Mouse (Mus musculus) kidney, postnatal 0 days (tissue): ENCODE results near the gene Eml6. TPM values are rescaled to one million over a fixed set of nuclear protein-coding genes. Genes with fewer than 3 reads are reported as not detected.

Experiments
- ATAC-seq: fragments of 200-750 bp; cut with Nextera tagmentation; replicated peaks from 2 replicates; pipeline ENCODE4 v1.8.0; 2017; ENCODE audit warnings: low read depth, moderate number of reproducible peaks, moderate TSS enrichment, moderate library complexity; ENCODE audit not compliant: low FRiP score
- DNase-seq: peaks from one replicate; pipeline ENCODE4 v3.0.0-alpha.2; 2016; ENCODE audit warnings: low spot score
- H3K27ac ChIP-seq: fragments of 300-500 bp; sonication (generic); 2 replicates; pipeline ENCODE4 v1.5.1; 2014; ENCODE audit warnings: mild to moderate bottlenecking
- H3K27me3 ChIP-seq: fragments of 300-500 bp; sonication (generic); 2 replicates; pipeline ENCODE4 v1.6.1; 2014; ENCODE audit warnings: low read length, mixed read lengths; ENCODE audit not compliant: insufficient read depth
- H3K36me3 ChIP-seq: fragments of 300-500 bp; sonication (generic); 2 replicates; pipeline ENCODE4 v1.6.1; 2014; ENCODE audit warnings: low read length, mixed read lengths; ENCODE audit not compliant: insufficient read depth
- H3K4me1 ChIP-seq: fragments of 300-500 bp; sonication (generic); replicated peaks from 2 replicates; pipeline ENCODE4 v1.6.1; 2014; ENCODE audit warnings: antibody characterized with exemption, low read length, mixed read lengths; ENCODE audit not compliant: insufficient read depth
- H3K4me2 ChIP-seq: fragments of 300-500 bp; sonication (generic); 2 replicates; pipeline ENCODE4 v1.6.1; 2014; ENCODE audit warnings: mild to moderate bottlenecking, low read length, moderate library complexity, mixed read lengths
- H3K4me3 ChIP-seq: fragments of 300-500 bp; sonication (generic); replicated peaks from 2 replicates; pipeline ENCODE4 v1.5.1; 2014; ENCODE audit warnings: low read depth, low read length
- H3K9ac ChIP-seq: fragments of 300-500 bp; sonication (generic); 2 replicates; pipeline ENCODE4 v1.6.1; 2014; ENCODE audit warnings: low read depth, low read length
- H3K9me3 ChIP-seq: fragments of 300-500 bp; sonication (generic); replicated peaks from 2 replicates; pipeline ENCODE4 v1.6.1; 2016; ENCODE audit warnings: low read length, inconsistent platforms, mixed read lengths
- CTCF ChIP-seq: IDR thresholded peaks from 2 replicates; pipeline ENCODE4 v1.5.1; 2016; ENCODE audit warnings: antibody characterized with exemption, low read depth, mild to moderate bottlenecking, moderate library complexity
- WGBS: fragments of 180-500 bp; shearing (Covaris S2); extraction: QIAGEN DNeasy Blood & Tissue Kit; methylation state at CpG from one replicate; pipeline ENCODE4 v1.1.7; 2014; 5-methylcytosine and 5-hydroxymethylcytosine counted together
- polyA plus RNA-seq: library from polyadenylated mRNA; unstranded; fragments of >200 nt; fragmentation: Nextera tagmentation; extraction: Ambion mirVana; gene quantifications from 2 replicates; pipeline ENCODE4 v1.2.1, GENCODE M21; 2015

Eml6 gene
- polyA plus RNA-seq, 1 experiment from 2014 or later = 1.2 TPM

DNA sequence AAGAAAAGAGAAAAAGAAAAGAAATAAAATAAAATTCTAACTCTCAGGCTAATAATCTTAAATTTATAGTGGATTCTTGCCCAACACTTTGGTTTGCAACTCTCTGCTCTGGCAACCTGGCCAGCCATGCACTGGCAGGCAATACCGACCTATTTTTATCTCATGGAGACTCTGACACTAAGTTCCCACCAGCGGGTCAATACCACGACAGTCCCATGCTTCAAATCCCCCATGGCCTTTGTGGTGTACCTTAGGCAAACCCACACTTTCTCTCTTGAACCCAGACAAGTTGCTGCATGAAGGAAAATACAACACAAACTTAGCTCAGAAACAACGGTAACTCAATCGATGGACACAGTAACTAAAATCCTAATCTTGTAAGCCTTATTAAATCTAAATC, 66.5 kb downstream of the Eml6 start:
- TF ChIP-seq CTCF = no peak
- H3K4me3 ChIP-seq = no peak overlapping the region
- ATAC-seq (no peak), DNase-seq (no peak)
- WGBS = 90% methylated on average over 5 of the region's 5 CpGs
- H3K36me3 ChIP-seq = no peaks in the 10 kb centered on the region
- H3K4me1 ChIP-seq = no peaks in the 10 kb centered on the region
- no peak overlapping the region for H3K4me2 ChIP-seq
- H3K27ac ChIP-seq = no peak overlapping the region
- no peaks in the 10 kb centered on the region for H3K27me3 ChIP-seq
- no peak overlapping the region for H3K9ac ChIP-seq
- H3K9me3 ChIP-seq = no peaks in the 10 kb centered on the region

DNA sequence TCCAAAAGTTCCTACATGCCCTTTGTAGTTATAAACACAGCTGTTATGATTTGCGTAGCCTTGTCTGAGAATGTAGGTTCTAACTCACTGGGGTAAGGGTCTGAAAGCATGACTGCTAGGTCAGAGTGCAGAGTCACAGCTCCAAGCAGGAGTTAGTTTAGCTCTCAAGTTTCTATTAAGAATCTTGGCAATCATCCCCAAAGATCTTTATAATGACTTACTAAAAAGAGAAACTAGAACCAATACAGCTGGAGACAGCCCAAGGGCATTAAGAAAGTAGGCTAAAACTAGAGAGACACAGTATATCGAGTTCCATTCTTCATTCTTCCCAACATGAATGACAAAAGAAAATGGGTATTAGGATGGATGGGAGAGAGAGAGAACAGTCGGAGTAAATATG, 81.2 kb downstream of the Eml6 start:
- Histone ChIP-seq H3K4me2 (no peak overlapping the region), H3K4me1 (no peaks in the 10 kb centered on the region), H3K36me3 (no peaks in the 10 kb centered on the region), H3K9me3 (no peaks in the 10 kb centered on the region), H3K9ac (no peak overlapping the region), H3K27me3 (no peaks in the 10 kb centered on the region), H3K4me3 (no peak overlapping the region), H3K27ac (no peak overlapping the region)
- ATAC-seq = no peak
- no peak for DNase-seq
- WGBS = 64% methylated on average over 3 of the region's 3 CpGs
- no peak for TF ChIP-seq CTCF

DNA sequence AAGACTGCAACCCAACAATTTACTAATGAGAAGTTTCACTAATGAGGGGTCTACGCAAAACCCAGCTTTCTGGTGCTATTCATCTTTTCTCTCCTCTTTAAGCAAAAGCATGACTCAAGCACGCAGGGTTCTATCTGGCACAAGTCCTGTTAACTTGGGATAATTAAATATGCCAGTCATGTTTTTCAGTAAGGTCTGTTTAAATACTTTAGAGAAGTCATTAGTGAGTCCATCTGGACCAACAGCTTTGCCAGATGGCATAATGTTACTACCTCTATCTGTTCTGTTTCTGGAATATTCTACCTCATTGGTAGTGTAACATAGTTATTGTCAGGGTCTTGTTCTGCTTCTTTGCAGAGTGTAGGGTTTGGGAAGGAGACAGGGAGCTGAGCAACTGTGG, 101.5 kb downstream of the Eml6 start:
- DNase-seq (no peak), ATAC-seq (no peak)
- H3K9me3 ChIP-seq = no peaks in the 10 kb centered on the region
- H3K4me3 ChIP-seq = no peak overlapping the region
- 96% methylated on average over 2 of the region's 2 CpGs for WGBS
- no peaks in the 10 kb centered on the region for H3K36me3 ChIP-seq
- H3K27me3 ChIP-seq = no peaks in the 10 kb centered on the region
- no peak for TF ChIP-seq CTCF
- no peak overlapping the region for H3K4me2 ChIP-seq
- H3K4me1 ChIP-seq = no peaks in the 10 kb centered on the region
- H3K27ac ChIP-seq = no peak overlapping the region
- H3K9ac ChIP-seq = no peak overlapping the region

DNA sequence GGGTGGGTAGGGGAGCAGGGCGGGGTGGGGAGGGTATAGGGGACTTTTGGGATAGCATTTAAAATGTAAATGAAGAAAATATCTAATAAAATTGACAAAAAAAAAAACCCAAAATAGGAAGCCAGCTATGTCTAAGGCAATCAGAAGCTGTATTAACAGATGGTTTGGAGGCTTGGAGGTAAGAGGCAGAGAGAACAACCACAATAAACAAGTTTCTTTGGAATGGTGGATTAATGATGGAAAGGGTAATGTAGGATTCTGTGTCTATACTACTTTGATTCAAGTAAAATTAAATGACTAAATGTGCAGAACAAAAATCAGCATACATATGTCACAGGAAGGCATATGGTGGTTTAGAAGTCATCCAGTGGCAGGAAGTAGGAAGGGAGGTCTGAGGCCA, 102.0 kb downstream of the Eml6 start:
- ATAC-seq (no peak), DNase-seq (no peak)
- TF ChIP-seq CTCF = no peak
- WGBS = 71% methylated on average over 1 of the region's 1 CpGs
- H3K4me3 ChIP-seq = no peak overlapping the region
- H3K4me2 ChIP-seq = no peak overlapping the region
- no peak overlapping the region for H3K9ac ChIP-seq
- H3K36me3 ChIP-seq = no peaks in the 10 kb centered on the region
- H3K4me1 ChIP-seq = no peaks in the 10 kb centered on the region
- H3K9me3 ChIP-seq = no peaks in the 10 kb centered on the region
- H3K27ac ChIP-seq = no peak overlapping the region
- no peaks in the 10 kb centered on the region for H3K27me3 ChIP-seq

DNA sequence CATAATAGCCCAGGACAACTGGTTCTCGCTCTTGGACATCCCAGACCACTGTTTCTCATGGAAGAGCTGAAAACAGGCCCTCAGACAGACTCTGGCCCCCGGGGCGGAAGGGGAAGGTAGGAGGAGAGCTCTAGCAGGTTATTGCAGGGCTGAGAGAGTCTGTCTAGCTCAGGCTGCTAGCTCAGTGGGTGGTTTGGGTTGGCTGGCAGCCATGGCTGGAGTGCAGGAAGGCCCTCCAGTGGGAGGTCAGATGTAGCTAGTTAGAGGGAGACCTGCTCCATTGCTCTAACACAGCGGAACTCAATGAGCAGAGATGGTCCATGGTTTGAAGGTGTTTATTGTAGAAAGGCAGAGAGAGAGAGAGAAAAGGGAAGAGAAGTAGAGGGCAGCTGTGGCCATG, 112.7 kb downstream of the Eml6 start:
- DNase-seq (no peak), ATAC-seq (no peak)
- Histone ChIP-seq H3K4me1 (no peaks in the 10 kb centered on the region), H3K27me3 (no peaks in the 10 kb centered on the region), H3K27ac (no peak overlapping the region), H3K9me3 (no peaks in the 10 kb centered on the region), H3K9ac (no peak overlapping the region), H3K4me2 (no peak overlapping the region), H3K4me3 (no peak overlapping the region), H3K36me3 (no peaks in the 10 kb centered on the region)
- no peak for TF ChIP-seq CTCF
- WGBS = 77% methylated on average over 4 of the region's 4 CpGs

DNA sequence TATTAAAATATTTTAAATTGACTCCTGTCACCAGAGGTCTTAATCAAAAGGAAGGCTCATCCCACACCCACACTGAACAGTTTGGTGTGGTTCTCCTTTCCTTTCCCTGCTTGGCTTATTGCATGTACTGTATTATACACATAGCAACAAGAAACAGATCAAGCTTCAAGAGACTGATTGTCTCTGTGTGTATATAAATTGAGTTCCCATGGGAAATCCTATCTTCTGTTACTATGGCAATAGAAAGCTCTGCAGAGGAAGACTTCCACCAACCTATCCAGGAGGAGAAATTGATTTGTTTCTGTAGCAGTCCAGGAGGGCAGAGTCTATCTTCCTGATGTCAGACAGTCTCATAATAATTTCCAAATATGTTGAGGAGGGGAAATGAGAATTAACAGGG, 116.5 kb downstream of the Eml6 start:
- Histone ChIP-seq H3K27ac (no peak overlapping the region), H3K36me3 (no peaks in the 10 kb centered on the region), H3K9ac (no peak overlapping the region), H3K9me3 (no peaks in the 10 kb centered on the region), H3K4me2 (no peak overlapping the region), H3K4me3 (no peak overlapping the region), H3K4me1 (no peaks in the 10 kb centered on the region), H3K27me3 (no peaks in the 10 kb centered on the region)
- no peak for TF ChIP-seq CTCF
- no peak for ATAC-seq
- no peak for DNase-seq

DNA sequence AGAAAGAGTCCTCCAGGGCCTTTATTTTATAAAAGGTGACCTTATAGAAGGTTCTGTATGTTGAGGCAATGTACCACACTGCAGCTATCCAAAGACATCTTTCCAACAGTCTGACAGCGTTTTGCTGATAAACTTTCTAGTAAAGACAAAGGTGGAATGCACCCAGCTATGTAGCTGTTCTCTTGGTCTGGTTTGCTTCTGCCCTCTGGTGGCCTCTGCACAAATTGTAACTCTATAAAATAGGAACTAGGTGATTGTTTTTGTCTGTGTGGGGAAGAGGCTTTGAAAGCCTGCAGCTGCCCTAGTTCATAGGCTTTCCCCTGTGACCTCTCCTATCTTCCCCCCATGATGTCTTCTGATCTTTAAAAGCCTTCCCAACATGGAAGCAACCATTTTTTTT, 140.7 kb downstream of the Eml6 start:
- peak; percentile 83 for DNase-seq
- 13% methylated on average over 1 of the region's 1 CpGs for WGBS

More for the DNA sequence above, 140.7 kb downstream of the Eml6 start:
- Histone ChIP-seq H3K9me3 (no peaks in the 10 kb centered on the region), H3K27ac (no peak overlapping the region), H3K9ac (no peak overlapping the region), H3K27me3 (no peaks in the 10 kb centered on the region), H3K4me2 (no peak overlapping the region), H3K4me3 (no peak overlapping the region), H3K36me3 (no peaks in the 10 kb centered on the region), H3K4me1 (no peaks in the 10 kb centered on the region)
- peak; percentile 25; the same call in 1 of the 2 replicates for ATAC-seq
- peak; percentile 89 for TF ChIP-seq CTCF
